Mouse (Mus musculus) hindbrain, embryonic 10.5 days (tissue): Measurements from ENCODE around the gene Slc25a23. TPM values are rescaled to one million over a fixed set of nuclear protein-coding genes. Genes with fewer than 3 reads are reported as not detected.

ENCODE experiments used
- DNase-seq: peaks from one replicate; pipeline ENCODE4 v3.0.0-alpha.2; 2017; ENCODE audit warnings: low spot score
- H3K27ac ChIP-seq: fragments of 300-500 bp; sonication (generic); 2 replicates; pipeline ENCODE4 v1.5.1; 2016; ENCODE audit warnings: mild to moderate bottlenecking, moderate library complexity
- H3K27me3 ChIP-seq: fragments of 300-500 bp; sonication (generic); 2 replicates; pipeline ENCODE4 v1.6.1; 2016; ENCODE audit warnings: mild to moderate bottlenecking; ENCODE audit not compliant: poor library complexity, insufficient read depth, severe bottlenecking
- H3K36me3 ChIP-seq: fragments of 300-500 bp; sonication (generic); 2 replicates; pipeline ENCODE4 v1.6.1; 2016; ENCODE audit warnings: mild to moderate bottlenecking, moderate library complexity
- H3K4me1 ChIP-seq: fragments of 300-500 bp; sonication (generic); replicated peaks from 2 replicates; pipeline ENCODE4 v1.6.1; 2016; ENCODE audit warnings: mild to moderate bottlenecking
- H3K4me3 ChIP-seq: fragments of 300-500 bp; sonication (generic); 2 replicates; pipeline ENCODE4 v1.5.1; 2016; ENCODE audit warnings: mild to moderate bottlenecking, moderate library complexity
- H3K9me3 ChIP-seq: fragments of 300-500 bp; sonication (generic); 2 replicates; pipeline ENCODE4 v1.6.1; 2016; ENCODE audit warnings: mild to moderate bottlenecking, moderate library complexity
- WGBS: fragments of 180-500 bp; shearing (Covaris S2); methylation state at CpG from one replicate; pipeline ENCODE4 v1.1.7; 2016; 5-methylcytosine and 5-hydroxymethylcytosine counted together
- polyA plus RNA-seq: library from polyadenylated mRNA; unstranded; fragments of >200 nt; fragmentation: Nextera tagmentation; extraction: Ambion mirVana; gene quantifications from 2 replicates; pipeline ENCODE4 v1.2.1, GENCODE M21; 2016

The Slc25a23 gene
- 10.5 and 16.2 TPM in 2 replicates for polyA plus RNA-seq

GRCm38 (mm10) chr17:57059486-57059977 lies at the start of gene Slc25a23:
Gene Slc25a23, minus strand, starts transcription at chr17:57059863.
- peaks cover 46% of the 10 kb centered on the region for H3K27me3 ChIP-seq
- DNase-seq = peak; percentile 87
- WGBS = under 1% methylated on average over 45 of the region's 45 CpGs
- H3K36me3 ChIP-seq = peaks cover 25% of the 10 kb centered on the region
- peak within 1 kb of the TSS; percentile 91 for H3K27ac ChIP-seq
- no peaks in the 10 kb centered on the region for H3K9me3 ChIP-seq
- H3K4me3 ChIP-seq = peak within 1 kb of the TSS; percentile 74
- H3K4me1 ChIP-seq = peaks cover 36% of the 10 kb centered on the region

GRCm38 (mm10) chr17:57108666-57109171 lies 49.1 kb upstream of the Slc25a23 start:
- H3K9me3 ChIP-seq = no peaks in the 10 kb centered on the region
- no peak for DNase-seq

DNA sequence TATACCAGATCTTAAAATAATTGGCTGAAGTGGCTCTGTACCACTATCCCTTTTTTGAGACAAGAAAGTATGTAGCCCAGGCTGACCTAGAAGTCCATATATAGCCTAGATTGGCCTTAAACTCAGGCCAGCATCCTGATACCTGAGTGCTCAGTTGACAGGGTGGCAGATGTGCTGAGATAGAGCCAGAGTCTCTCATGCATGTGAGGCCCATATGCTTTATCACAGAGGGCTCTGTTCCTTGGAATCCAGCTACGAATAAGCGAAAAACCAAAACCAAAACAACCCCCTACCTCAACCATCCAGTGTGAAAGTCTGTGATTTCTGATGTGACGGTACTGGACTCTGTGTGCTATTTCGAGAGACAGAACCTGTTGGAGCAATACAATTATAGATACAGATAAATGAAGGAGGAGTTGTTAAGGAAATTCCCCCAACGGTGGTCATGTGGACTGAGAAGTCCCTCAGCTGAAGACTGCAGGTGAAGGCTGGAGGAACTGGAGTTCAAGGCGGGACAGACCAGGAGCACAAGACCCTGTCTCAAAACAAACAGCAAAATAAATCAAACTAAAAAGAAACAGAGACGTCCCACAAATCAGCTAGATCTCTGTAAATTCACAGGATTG lies 48.5 kb upstream of the Slc25a23 start:
- Histone ChIP-seq H3K4me1 (peaks cover 36% of the 10 kb centered on the region), H3K4me3 (no peak overlapping the region), H3K36me3 (peaks cover 3% of the 10 kb centered on the region; the same call in 1 of the 2 replicates), H3K27me3 (no peaks in the 10 kb centered on the region), H3K27ac (no peak overlapping the region), H3K9me3 (no peaks in the 10 kb centered on the region)
- DNase-seq = no peak
- 87% methylated on average over 7 of the region's 7 CpGs for WGBS

More at GRCm38 (mm10) chr17:57108666-57109171, 49.1 kb upstream of the Slc25a23 start:
- Histone ChIP-seq H3K4me3 (no peak overlapping the region), H3K27ac (no peak overlapping the region), H3K4me1 (peaks cover 34% of the 10 kb centered on the region), H3K36me3 (peaks cover 3% of the 10 kb centered on the region; the same call in 1 of the 2 replicates), H3K27me3 (no peaks in the 10 kb centered on the region)
- WGBS = 56% methylated on average over 5 of the region's 5 CpGs

- DNase-seq = no peak
- H3K4me3 ChIP-seq = peak overlapping the region; percentile 16; the same call in 1 of the 2 replicates
- H3K4me1 ChIP-seq = peaks cover 36% of the 10 kb centered on the region
- peaks cover 3% of the 10 kb centered on the region; the same call in 1 of the 2 replicates for H3K36me3 ChIP-seq
- H3K27me3 ChIP-seq = no peaks in the 10 kb centered on the region
- H3K9me3 ChIP-seq = no peaks in the 10 kb centered on the region
- H3K27ac ChIP-seq = no peak overlapping the region
- 90% methylated on average over 5 of the region's 5 CpGs for WGBS
Measured at GRCm38 (mm10) chr17:57107064-57107463, 47.4 kb upstream of the Slc25a23 start.

- Histone ChIP-seq H3K4me1 (peaks cover 36% of the 10 kb centered on the region), H3K27me3 (no peaks in the 10 kb centered on the region), H3K36me3 (peaks cover 3% of the 10 kb centered on the region; the same call in 1 of the 2 replicates), H3K4me3 (peak overlapping the region; percentile 82), H3K9me3 (no peaks in the 10 kb centered on the region), H3K27ac (peak overlapping the region; percentile 92)
- 5% methylated on average over 9 of the region's 9 CpGs for WGBS
- DNase-seq = no peak
Measured at GRCm38 (mm10) chr17:57106035-57106368, 46.3 kb upstream of the Slc25a23 start.

GRCm38 (mm10) chr17:57105181-57106034 lies 45.7 kb upstream of the Slc25a23 start, which contains the start of gene Tnfsf9:
Gene Tnfsf9, plus strand, starts transcription at chr17:57105325.
- peak within 1 kb of the TSS; percentile 92 for H3K27ac ChIP-seq
- peak; percentile 79 for DNase-seq
- under 1% methylated on average over 58 of the region's 61 CpGs for WGBS

DNA sequence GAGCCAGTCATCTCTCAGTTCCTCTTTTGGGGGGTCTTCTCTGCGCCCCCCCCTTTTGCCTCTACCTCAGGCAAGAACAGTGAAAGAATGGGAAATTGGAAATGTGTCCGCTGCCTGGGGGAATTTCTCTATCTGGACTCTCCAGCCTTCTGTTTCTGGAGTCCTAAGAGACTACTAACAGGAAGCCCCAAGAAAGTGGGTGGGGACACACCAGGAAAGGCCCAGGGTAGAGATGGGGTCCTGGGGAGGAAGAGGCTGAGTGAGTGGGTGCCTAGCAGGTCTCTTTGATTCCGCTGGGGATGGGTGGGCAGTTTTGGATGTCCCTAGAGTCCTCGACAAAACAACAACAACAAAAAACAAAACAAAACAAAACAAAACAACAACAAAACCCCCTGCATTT lies 44.8 kb upstream of the Slc25a23 start:
- Histone ChIP-seq H3K9me3 (no peaks in the 10 kb centered on the region), H3K4me1 (peaks cover 42% of the 10 kb centered on the region), H3K27ac (peak overlapping the region; percentile 92), H3K27me3 (no peaks in the 10 kb centered on the region), H3K36me3 (peaks cover 3% of the 10 kb centered on the region; the same call in 1 of the 2 replicates), H3K4me3 (peak overlapping the region; percentile 82)
- 39% methylated on average over 4 of the region's 4 CpGs for WGBS
- no peak for DNase-seq

More at GRCm38 (mm10) chr17:57105181-57106034, 45.7 kb upstream of the Slc25a23 start, which contains the start of gene Tnfsf9:
- Histone ChIP-seq H3K4me1 (peaks cover 36% of the 10 kb centered on the region), H3K27me3 (no peaks in the 10 kb centered on the region), H3K36me3 (peaks cover 3% of the 10 kb centered on the region; the same call in 1 of the 2 replicates), H3K4me3 (peak within 1 kb of the TSS; percentile 82), H3K9me3 (no peaks in the 10 kb centered on the region)

DNA sequence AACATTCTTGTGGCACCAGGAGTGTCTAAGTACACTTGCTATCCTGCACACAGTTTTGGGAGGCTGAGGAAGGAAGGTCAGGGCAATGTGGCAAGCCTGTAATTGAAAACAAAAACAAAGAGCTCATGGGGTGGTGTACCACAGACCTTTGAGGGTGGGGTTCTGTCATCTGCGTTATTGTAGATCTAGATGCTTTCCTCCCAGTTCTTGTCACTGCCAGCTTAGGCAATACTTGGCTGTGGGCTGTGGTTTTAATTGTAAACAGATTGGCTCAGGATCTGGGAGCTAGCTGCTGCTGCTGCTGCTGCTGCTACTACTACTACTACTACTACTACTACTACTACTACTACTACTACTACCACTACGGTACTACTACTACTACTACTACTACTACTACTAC lies 42.6 kb upstream of the Slc25a23 start:
- H3K4me3 ChIP-seq = no peak overlapping the region
- H3K9me3 ChIP-seq = no peaks in the 10 kb centered on the region
- H3K27me3 ChIP-seq = no peaks in the 10 kb centered on the region
- no peak overlapping the region for H3K27ac ChIP-seq
- H3K4me1 ChIP-seq = peaks cover 41% of the 10 kb centered on the region
- 83% methylated on average over 2 of the region's 2 CpGs for WGBS
- peaks cover 2% of the 10 kb centered on the region; the same call in 1 of the 2 replicates for H3K36me3 ChIP-seq
- no peak for DNase-seq

DNA sequence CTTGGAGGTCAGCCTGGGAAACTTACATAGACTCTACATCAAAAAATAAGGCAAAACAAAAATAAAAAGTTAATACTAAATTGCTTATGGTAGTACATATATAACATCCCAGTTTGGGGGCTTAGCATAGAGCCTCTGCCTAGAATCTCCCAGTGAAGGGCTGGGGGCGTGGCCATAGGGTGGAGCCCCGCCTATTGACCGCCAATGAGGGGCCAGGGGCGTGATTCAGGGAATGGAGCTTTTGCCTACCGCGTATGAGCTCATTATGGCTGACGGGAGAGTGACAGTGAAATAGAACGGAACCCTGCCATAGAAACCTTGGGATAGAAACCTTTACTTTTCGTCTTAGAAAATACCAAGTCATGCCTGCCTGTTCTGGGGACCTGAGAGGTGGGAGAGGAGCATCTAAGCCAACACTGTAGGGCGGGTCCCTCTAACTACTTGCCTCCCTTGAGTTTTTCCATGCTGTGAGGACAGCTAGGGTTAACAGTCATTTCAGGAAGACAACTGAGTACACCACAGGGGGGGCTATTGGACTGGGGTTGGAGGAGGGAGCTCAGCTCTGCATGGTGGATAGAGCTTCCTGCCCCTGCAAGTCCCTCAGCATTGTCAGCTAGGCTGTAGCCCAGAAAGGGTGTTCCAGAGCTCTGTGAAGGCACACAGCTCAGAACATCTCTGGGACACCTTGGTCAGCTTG lies 40.1 kb upstream of the Slc25a23 start:
- peak; percentile 17 for DNase-seq
- 9% methylated on average over 10 of the region's 10 CpGs for WGBS

DNA sequence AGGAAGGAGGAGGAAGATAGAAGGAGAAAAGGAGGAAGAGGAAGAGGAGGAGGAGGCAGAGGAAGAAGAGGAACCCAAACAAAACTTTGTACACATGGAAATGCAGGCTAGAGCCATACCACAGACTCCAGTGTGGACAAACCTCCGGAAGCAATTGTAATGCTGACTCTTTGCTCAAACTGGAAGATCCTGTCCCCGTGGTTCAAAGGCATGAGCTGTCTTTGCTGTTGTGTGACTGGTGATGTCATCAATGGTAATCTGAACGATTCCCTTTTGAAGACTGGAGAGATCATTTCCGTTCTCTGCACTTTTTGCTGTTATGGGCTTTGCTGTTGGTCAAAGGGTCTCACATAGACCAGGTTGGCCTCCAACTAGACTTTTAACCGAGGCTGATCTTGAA lies 38.7 kb upstream of the Slc25a23 start:
- Histone ChIP-seq H3K4me1 (peaks cover 20% of the 10 kb centered on the region), H3K27me3 (peaks cover 7% of the 10 kb centered on the region; the same call in 1 of the 2 replicates), H3K36me3 (no peaks in the 10 kb centered on the region), H3K9me3 (no peaks in the 10 kb centered on the region), H3K27ac (no peak overlapping the region), H3K4me3 (no peak overlapping the region)
- 83% methylated on average over 5 of the region's 5 CpGs for WGBS
- no peak for DNase-seq

More for the DNA sequence above, 40.1 kb upstream of the Slc25a23 start:
- no peaks in the 10 kb centered on the region for H3K9me3 ChIP-seq
- H3K4me3 ChIP-seq = no peak overlapping the region
- H3K36me3 ChIP-seq = no peaks in the 10 kb centered on the region
- peaks cover 29% of the 10 kb centered on the region for H3K4me1 ChIP-seq
- peaks cover 5% of the 10 kb centered on the region; the same call in 1 of the 2 replicates for H3K27me3 ChIP-seq
- no peak overlapping the region for H3K27ac ChIP-seq

DNA sequence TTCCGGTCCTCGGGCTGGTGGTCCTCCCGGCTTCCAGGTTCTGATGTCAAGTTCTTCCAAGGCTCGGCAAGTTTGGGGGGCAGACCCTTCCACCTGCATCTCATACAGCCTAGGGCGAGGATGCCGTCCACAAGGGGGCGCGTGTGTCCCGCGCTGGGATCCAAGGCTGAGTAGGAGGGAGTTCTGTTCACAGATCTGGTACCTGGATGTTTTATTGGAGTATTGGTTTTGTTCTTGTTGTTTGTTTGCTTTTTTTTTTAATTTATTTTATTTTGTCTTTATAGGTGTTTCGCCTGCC lies 36.9 kb upstream of the Slc25a23 start:
- H3K4me1 ChIP-seq = peaks cover 20% of the 10 kb centered on the region
- H3K36me3 ChIP-seq = no peaks in the 10 kb centered on the region
- H3K9me3 ChIP-seq = no peaks in the 10 kb centered on the region
- H3K27ac ChIP-seq = no peak overlapping the region
- peak overlapping the region; percentile 42 for H3K4me3 ChIP-seq
- DNase-seq = peak; percentile 83
- peaks cover 7% of the 10 kb centered on the region; the same call in 1 of the 2 replicates for H3K27me3 ChIP-seq
- 2% methylated on average over 11 of the region's 11 CpGs for WGBS
